Mouse (Mus musculus): ENCODE measurements around the gene Kank1. TPM values are rescaled to one million over a fixed set of nuclear protein-coding genes. Genes with fewer than 3 reads are reported as not detected.

Gene Kank1
- 10 to 100 TPM; 35.2 to 38.2 TPM for total RNA-seq (2021)
- long read RNA-seq, experiment 1, partial matches to known transcripts: 17 of 30 reads
- long read RNA-seq, experiment 1, other reads (novel, unspliced or antisense): 13 of 30 reads
- long read RNA-seq, experiment 2, partial matches to known transcripts: 21 of 47 reads
- long read RNA-seq, experiment 2, other reads (novel, unspliced or antisense): 26 of 47 reads

DNA sequence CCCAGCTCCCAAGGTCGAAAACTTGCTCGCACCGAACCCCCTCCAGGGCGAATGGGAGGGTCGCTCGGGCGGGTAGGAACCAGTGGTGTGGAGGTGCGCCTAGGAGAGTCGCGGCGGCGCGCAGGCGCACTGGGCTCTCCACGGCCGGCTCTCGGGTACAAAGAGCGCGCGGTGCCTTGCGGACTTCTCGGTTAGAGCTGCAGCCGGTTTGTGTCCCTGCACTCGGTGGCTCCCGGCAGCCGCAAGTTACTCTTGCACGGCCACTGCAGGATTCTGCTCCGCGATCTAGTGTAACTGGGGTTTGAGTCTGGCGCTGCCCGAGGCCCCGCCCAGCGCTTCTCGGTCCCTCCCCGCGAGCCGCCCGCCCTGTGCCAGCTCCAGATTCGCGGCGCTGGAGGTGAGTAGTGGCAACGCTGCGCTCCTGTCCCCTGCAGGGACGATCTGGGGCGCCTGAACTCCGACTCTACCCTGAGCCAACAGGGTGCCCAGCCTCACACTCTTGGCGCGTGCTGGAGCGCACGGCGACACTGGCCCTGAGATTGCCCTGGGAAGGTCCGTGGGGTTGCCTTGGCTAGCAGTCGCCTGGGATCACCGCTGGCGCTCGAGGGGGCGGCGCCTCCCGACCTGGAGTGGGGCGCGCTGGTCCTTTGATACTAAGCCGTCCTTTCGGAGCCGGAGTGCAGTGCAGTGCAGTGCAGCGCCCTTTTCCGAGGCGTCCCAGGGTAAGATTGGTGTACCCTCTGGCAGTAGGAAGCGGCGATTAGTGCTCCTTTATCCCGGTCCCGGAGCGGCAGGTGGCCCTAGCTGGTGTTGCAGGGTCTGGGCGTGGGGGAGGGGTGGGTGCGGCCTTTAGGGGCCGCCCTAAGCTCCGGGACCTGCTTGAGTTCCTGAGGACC, at the start of gene Kank1:
TSS of gene Kank1 (plus strand) at position 380 of the 896 bp plus-strand sequence.
- peak; percentile 69 to 74 for DNase-seq
- intact Hi-C loops (cut with DNase I): loop anchor here (2.0 to 5.0 kb wide), 2 partner anchors 95 to 104 kb away; no protein-coding TSS in a partner anchor

DNA sequence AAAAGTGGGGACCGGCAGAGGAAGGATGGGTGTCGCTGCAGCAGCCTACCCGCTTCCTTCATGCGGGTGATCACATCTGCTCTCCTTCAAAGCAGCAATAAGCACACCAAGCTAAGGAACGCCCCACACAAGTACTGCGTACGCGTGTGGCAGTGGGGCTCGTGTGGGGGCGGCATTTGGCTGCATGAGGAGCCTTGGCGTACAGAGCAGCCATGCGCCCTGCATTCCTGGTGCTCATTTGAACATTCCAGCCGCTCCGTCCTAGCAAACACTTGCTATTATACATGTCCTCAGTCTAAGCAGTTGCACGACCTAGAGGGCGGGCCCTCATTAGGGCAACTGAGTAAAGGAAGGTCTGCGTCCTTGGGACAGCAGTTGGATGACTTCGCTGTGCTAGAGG, 49.1 kb upstream of the Kank1 start:
- peak in 1 of 2 experiments; percentile 20 for DNase-seq
- intact Hi-C loops (cut with DNase I): no loop called here

DNA sequence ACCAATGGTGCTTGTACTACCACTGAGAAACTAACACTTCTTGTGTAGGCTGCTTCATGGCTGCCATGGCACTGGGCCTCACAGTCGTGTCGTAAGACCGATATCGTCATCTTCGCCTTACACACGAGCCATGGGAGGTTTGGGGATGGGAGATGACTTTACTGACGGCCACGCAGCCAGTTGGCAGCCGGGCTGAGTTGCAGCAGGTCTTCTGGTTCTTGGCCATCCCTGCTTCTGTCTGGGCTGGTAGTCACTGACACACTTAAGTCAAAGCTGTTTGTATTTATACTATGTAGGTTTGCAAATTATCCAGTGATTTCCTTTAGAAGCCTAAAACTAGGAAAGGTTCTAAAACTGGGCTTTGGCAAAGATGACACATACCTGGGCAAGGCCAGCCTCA, 43.0 kb upstream of the Kank1 start:
- intact Hi-C loops (cut with DNase I): no loop called here
- peak in 1 of 2 experiments; percentile 30 for DNase-seq

GRCm38 (mm10) chr19:25200081-25200860, 36.5 kb upstream of the Kank1 start:
- intact Hi-C loops (cut with DNase I): no loop called here
- DNase-seq: peak in 1 of 2 experiments; percentile 16

- no peak for DNase-seq
- intact Hi-C loops (cut with DNase I): no loop called here
Measured at GRCm38 (mm10) chr19:25203077-25203476, 33.7 kb upstream of the Kank1 start.

DNA sequence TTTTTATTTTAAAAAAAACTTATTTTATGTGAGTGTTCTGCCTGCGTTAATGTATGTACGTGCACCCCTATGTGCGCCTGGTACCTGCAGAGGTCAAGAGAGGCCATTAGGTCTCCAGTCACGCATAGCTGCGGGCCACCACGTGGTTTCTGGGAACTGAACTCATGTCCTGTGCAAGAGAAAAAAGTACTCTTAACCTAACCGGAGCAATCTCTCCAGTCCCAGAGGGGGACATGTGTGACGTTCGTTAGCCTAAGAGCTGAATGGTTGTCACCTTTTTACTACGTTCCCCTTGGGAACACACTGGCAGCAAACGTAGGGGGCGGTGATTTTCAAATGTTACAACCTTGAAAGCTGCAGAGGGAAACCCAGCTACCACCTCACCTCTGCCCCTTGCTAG, 29.8 kb upstream of the Kank1 start:
- no peak for DNase-seq
- intact Hi-C loops (cut with DNase I): no loop called here

- intact Hi-C loops (cut with DNase I): no loop called here
- DNase-seq: peak; percentile 35 to 48
Measured at GRCm38 (mm10) chr19:25207731-25208361, 28.9 kb upstream of the Kank1 start.

DNA sequence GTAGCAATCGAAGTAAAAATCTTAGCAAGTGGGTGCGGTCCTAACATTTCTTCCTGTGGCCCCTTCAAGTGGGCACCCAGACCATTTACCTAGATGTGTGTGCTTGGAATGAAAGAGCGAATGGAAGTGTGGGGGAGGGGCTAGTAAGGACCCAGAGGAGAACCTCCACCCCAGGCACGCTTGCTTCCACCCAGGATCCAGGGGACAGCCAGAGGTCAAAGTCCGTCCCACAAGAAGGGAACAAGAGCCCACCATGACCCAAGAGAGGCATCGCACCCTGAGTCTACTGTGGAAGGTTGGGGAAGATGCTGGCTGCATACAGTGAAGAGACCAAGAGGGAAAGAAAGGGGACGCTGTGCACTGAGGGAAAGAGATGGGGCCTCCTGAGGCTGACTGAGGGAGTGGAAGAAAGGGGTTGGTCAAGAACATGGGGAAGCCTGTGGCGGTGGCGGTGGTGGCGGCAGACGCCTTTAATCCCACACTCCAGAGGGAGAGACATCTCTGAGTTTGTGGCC, 28.1 kb upstream of the Kank1 start:
- no peak for DNase-seq
- intact Hi-C loops (cut with DNase I): no loop called here

DNA sequence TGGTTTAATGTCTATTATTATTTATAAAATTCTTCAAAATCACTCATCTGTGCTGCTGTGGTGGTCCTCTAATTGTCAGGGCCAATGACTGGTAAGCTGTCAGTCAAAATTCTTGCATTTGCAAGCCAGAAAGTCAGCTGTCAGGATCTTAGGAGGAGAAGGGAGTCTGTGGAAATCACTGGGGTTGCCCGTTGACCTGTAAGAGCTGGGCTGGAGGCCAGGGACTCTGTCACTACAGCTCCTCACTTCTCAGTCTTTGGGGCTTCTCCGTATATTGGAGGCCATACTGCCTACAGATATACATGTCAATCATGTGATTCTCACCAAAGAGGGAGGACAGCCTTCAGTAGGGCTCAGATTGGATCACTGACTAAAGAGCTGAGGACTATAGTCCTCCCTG, 16.2 kb upstream of the Kank1 start:
- intact Hi-C loops (cut with DNase I): loop anchor here (5.0 kb wide), 1 partner anchor 92 kb away; no protein-coding TSS in a partner anchor
- no peak for DNase-seq

GRCm38 (mm10) chr19:25221964-25222640, 14.7 kb upstream of the Kank1 start:
- no peak for DNase-seq
- intact Hi-C loops (cut with DNase I): loop anchor here (5.0 kb wide), 1 partner anchor 90 kb away; no protein-coding TSS in a partner anchor

DNA sequence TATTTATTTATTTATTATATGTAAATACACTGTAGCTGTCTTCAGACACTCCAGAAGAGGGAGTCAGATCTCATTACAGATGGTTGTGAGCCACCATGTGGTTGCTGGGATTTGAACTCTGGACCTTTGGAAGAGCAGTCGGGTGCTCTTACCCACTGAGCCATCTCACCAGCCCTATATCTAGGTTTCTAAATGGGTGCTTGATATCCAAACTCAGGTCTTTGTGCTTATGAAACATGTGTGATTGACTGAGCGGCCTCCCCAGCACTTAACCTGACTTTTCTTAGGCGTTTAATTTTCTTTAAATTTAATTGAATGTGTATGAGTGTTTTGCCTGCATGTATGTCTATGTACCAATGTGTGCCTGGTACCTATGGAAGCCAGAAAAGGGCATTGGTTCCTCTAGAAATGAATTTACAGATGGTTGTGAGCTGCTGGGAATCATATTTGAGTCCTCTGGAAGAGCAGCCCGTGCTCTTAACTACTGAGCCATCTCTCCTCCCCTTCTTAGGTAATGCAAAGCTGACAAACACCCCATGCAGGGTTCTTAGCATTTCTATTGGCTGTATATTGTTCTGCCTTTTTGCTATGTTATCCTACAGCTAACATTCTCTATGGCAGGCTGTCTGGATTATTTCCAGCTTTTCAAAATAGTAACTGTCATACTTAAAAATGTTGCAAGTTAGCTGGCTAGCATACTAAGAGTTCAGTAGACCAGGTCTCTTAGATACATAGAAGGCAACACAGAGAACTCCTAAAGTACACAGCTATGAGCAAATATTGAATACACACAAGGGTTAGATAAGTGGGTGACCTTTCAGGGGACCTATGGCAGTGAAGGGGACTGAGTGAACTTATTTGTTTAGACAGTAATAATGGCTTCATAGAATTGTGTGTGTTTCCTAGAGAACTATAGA, 6.5 kb upstream of the Kank1 start:
- intact Hi-C loops (cut with DNase I): no loop called here
- no peak for DNase-seq

DNA sequence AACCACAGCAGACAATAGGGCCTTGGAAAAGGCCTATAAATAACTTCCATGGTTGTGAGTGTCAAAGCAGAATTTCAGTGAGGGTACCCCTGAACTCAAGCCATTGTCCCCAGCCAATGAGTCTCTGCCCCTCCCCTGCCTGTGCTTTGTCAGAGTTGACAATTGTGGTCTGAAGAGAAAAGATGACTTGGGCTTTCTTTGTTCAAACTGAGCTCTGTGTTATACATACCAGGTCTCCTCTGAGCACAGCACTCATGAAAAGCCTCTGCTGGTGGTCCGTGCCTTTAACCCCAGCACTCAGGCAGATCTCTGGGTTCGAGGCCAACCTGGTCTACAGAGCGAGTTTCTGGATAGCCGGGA, 5.8 kb upstream of the Kank1 start:
- no peak for DNase-seq
- intact Hi-C loops (cut with DNase I): no loop called here

DNA sequence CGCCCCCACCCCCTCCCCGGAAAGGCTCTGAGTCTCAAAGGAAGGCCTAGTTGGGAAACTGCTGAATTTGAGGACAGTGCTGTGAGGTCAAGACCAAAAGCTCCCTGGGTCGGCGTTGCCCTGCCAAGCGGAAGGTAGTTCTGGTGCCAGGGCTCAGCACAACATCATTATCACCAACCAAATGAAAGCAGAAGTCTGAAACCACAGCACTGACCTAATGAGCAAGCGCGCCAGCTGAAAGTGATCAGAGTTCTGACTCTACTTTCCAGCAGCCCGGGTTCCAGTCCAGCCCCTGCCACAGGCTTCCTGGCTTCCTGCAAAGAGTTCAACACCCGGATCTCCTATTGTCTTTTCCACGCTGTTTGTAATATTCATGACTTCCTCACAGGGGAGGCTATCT, 4.7 kb upstream of the Kank1 start:
- no peak for DNase-seq
- intact Hi-C loops (cut with DNase I): no loop called here

DNA sequence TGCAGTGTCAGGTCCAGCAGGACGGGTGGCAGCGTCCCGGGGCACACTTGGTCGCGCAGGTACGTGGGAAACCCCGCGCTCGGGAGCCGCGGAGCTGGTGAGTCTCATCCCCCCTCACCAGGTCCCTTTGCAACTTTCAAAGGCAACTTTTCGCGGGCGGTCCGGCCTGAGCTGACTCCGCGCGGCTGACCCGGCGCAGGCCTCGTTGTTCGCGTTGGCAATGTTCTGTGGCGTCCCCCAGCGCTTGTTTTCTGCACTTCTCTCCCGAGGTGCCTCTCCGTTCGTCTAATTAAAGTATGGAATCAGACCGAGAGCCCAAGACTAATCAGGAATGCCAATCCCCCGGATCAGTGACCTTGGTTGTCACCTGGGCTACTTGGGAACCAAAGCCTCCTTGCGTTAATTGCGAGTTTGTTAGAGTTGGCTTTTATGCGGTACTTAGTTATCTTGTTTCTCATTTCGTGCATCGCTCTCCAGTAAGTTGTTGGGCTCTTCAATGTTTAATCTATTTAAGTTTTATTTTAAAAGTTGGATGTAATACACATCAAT, 791 bp downstream of the Kank1 start:
- intact Hi-C loops (cut with DNase I): loop anchor here (2.0 to 5.0 kb wide), 2 partner anchors 95 to 105 kb away; no protein-coding TSS in a partner anchor
- peak; percentile 53 to 76 for DNase-seq

DNA sequence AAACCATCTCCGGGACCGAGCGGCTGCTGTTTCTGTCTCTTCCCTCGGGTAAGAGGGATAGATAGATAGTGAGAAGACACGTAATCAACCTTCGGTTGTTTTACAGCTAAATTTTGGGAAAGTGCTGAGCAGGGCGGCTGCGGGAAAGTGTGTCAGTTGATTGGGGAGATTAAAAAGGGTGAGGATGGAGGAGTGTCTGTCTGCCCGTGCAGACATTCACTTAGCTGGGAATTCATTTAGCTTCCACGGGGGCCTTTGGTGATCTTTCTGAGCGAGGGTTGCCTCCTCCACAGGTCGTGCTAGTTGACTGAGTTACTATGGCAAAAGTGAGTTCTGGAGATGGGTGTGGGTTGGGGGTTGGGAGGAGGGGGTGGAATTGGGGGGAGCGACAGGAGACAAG, 1.3 kb downstream of the Kank1 start:
- DNase-seq: no peak
- intact Hi-C loops (cut with DNase I): loop anchor here (5.0 kb wide), 1 partner anchor 94 kb away; no protein-coding TSS in a partner anchor

GRCm38 (mm10) chr19:25243566-25243965, 6.8 kb downstream of the Kank1 start:
- intact Hi-C loops (cut with DNase I): loop anchor here (5.0 kb wide), 1 partner anchor 74 kb away; no protein-coding TSS in a partner anchor
- DNase-seq: no peak

DNA sequence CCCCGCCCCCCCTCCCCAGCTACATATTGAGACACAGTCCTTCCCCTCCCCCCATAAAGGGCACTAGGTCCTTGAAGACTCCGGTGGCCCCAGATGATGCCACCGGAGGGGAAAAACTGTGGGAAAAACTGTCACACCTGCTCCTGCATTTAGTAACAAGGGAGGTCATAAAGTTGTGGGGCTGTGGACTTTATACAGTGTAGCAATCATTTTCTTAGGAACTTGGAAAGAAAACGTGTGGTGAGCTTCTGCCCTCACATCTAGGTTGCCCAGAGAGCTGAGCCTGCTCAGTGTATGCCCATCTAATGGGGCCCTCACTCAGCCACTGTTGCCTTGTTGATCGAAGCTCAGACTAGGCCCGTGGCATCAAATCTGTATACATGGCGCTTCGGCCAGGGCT, 9.3 kb downstream of the Kank1 start:
- DNase-seq: no peak
- intact Hi-C loops (cut with DNase I): no loop called here

DNA sequence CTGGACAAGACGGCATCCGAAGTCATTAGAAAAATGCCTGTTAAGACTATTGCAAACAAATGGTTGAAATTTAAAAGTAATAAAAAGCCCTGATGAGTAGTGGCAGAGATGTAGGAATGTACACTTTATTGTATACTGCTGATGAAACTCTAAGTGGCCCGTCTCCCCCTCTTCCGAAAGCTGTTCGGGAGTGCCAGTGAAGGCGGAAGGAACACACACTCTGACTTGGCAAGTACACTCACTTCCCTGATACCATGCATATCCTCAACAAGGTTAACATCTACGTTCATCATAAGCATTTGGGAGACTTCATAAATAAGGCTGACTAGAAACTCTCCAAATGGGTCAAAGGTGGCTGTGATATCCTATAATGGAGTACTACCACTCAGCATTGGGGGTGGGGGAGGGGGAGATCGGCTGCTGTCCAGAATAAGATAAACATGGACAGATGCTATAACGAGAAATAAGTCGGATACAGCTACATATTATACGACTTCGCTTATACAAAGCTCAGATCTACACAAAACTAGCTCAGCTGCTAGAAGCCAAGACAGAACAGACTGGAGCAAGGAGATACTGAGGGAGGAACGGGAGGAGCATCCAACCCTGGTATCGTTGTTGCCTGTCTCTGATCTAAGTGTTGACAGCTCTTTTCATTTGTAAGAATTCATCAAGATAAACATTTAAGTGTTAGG, 11.2 kb downstream of the Kank1 start:
- no peak for DNase-seq

More for the DNA sequence above, 11.2 kb downstream of the Kank1 start:
- intact Hi-C loops (cut with DNase I): no loop called here

All from heart, postnatal 14 days (tissue).